Mouse (Mus musculus) C2C12 (cell line): ENCODE data around the gene Angpt4.

Experiments used
- CTCF ChIP-seq: IDR thresholded peaks from one replicate; pipeline ENCODE4 v1.5.1; 2011; ENCODE audit not compliant: control insufficient read depth, insufficient read depth, insufficient read length
- FOSL1 ChIP-seq: IDR thresholded peaks from one replicate; pipeline ENCODE4 v1.8.0; 2011; ENCODE audit warnings: mild to moderate bottlenecking, low read length; ENCODE audit not compliant: poor library complexity, insufficient read depth, severe bottlenecking
- MYOD1 ChIP-seq: IDR thresholded peaks from one replicate; pipeline ENCODE4 v1.6.1; 2011; ENCODE audit warnings: low read depth; ENCODE audit not compliant: control insufficient read depth, insufficient read length

DNA sequence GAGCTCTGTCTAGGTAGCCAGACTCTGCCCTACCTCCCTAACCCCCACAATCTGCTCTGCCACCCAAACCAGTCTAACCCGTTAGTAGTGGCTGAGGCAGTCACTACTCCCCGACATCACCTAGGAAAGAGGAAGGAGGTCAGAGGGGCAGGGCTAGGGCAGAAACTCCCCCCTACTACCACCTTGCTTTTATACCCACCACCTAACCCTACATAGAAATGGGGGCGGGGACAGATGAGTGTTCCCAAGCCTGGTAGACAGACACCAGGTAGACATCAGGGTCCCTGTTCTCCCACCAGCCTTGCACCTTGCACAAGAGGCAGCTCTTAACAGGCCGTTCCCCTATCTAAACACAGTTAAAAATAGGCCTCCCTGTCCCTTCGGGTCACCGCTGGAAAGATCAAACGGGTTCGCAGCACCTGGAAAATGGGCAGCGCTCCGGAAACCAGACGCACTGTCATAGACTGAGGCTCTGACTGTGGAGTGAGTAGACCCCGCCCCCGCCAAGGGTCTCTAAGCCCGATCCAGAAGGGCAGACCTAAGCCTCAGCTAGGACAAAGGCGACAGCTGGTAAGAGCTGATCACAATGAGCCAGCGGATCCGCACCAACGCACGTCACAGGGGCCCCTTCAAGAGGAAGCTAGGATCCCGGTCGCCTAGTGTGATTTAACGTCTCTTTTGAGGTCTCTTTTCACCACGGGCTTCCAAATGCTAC lies 62.0 kb downstream of the Angpt4 start:
- TF ChIP-seq FOSL1: no peak
- no peak for TF ChIP-seq CTCF
- TF ChIP-seq MYOD1: no peak
